Mouse (Mus musculus) lung, postnatal 0 days (tissue): ENCODE results near the gene Olfr218.

Experiments
- CTCF ChIP-seq: IDR thresholded peaks from 2 replicates; pipeline ENCODE4 v1.5.1; 2016; ENCODE audit warnings: antibody characterized with exemption, mild to moderate bottlenecking
- EP300 ChIP-seq: IDR thresholded peaks from 2 replicates; pipeline ENCODE4 v1.6.1; 2016; ENCODE audit warnings: antibody characterized with exemption, mild to moderate bottlenecking, control low read depth

DNA sequence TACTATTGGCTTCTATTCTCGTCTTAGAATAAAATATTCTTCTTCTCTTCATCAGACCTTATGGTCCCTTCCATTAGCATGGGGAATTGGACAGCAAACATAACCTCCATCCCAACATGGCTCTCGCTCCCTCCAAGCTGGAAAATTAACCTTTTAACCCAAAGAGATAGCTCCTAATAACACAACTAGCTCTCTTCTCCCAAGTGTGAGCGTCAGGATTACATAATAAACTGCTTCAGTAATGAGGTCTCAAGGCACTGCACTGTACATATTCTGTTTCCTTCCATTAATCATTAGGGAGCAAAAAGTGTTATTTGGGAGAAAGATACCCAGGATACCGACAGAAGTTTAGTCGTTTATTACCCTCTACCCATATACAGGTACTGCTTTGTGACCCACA, 14.5 kb downstream of the Olfr218 start, which contains the start of gene Olfr1404:
- TF ChIP-seq CTCF (no peak), EP300 (no peak)
